Mouse (Mus musculus) thymus, adult 2 months (tissue): ENCODE data around the gene Ap2a1. TPM values are rescaled to one million over a fixed set of nuclear protein-coding genes. Genes with fewer than 3 reads are reported as not detected.
A peak's percentile ranks its signal among the peaks of the same experiment; 100 is the strongest.

Source experiments
- DNase-seq: peaks from one replicate; pipeline ENCODE4 v3.0.0; 2021
- H3K27ac ChIP-seq: fragments of 200-500 bp; 2 replicates; pipeline ENCODE4 v1.5.1; 2012; ENCODE audit warnings: low read length, control low read depth; ENCODE audit not compliant: control insufficient read depth, insufficient read depth
- H3K27me3 ChIP-seq: fragments of 200-500 bp; 2 replicates; pipeline ENCODE4 v1.6.1; 2012; ENCODE audit warnings: mild to moderate bottlenecking, low read length, moderate library complexity, mixed read lengths; ENCODE audit not compliant: control insufficient read depth, insufficient read depth
- H3K36me3 ChIP-seq: fragments of 200-500 bp; 2 replicates; pipeline ENCODE4 v1.6.1; 2012; ENCODE audit warnings: mild to moderate bottlenecking, low read length, moderate library complexity; ENCODE audit not compliant: control insufficient read depth, insufficient read depth
- H3K4me1 ChIP-seq: fragments of 200-500 bp; replicated peaks from 2 replicates; pipeline ENCODE4 v1.6.1; 2012; ENCODE audit warnings: low read length; ENCODE audit not compliant: control insufficient read depth, insufficient read depth
- H3K4me3 ChIP-seq: fragments of 200-500 bp; 2 replicates; pipeline ENCODE4 v1.5.1; 2012; ENCODE audit warnings: mild to moderate bottlenecking, low read length, control low read depth, moderate library complexity; ENCODE audit not compliant: control insufficient read depth, insufficient read depth
- CTCF ChIP-seq: fragments of 200-500 bp; IDR thresholded peaks from 2 replicates; pipeline ENCODE4 v1.5.1; 2012; ENCODE audit warnings: mild to moderate bottlenecking, control low read depth, low read length, moderate library complexity, borderline replicate concordance; ENCODE audit not compliant: control insufficient read depth, poor library complexity, insufficient read depth; ENCODE audit errors: extremely low read depth
- POLR2A ChIP-seq: fragments of 200-500 bp; IDR thresholded peaks from 2 replicates; pipeline ENCODE4 v1.6.1; 2012; ENCODE audit warnings: mild to moderate bottlenecking, low read length, control low read depth, moderate library complexity; ENCODE audit not compliant: control insufficient read depth, poor library complexity, insufficient read depth; ENCODE audit errors: extremely low read depth
- WGBS: fragments of 180-500 bp; shearing (Covaris S2); methylation state at CpG from one replicate; pipeline ENCODE4 v1.1.7; 2018; 5-methylcytosine and 5-hydroxymethylcytosine counted together
- polyA plus RNA-seq: library from polyadenylated mRNA; depleted of rRNA; stranded (reverse); fragments of >200 nt; gene quantifications from 2 replicates; pipeline ENCODE4 v1.2.3, GENCODE M21; 2012

Gene Ap2a1
- polyA plus RNA-seq, 1 experiment, result 133 TPM

GRCm38 (mm10) chr7:44891611-44892010 is 37.7 kb downstream of the Ap2a1 start:
- Histone ChIP-seq H3K36me3 (no peaks in the 10 kb centered on the region), H3K27me3 (no peaks in the 10 kb centered on the region), H3K4me3 (peak overlapping the region; percentile 65), H3K27ac (no peak overlapping the region), H3K4me1 (peaks cover 24% of the 10 kb centered on the region)
- TF ChIP-seq CTCF (no peak), POLR2A (no peak)
- DNase-seq, result no peak
- 33% methylated on average over 6 of the region's 6 CpGs for WGBS

GRCm38 (mm10) chr7:44890737-44891136 is 38.6 kb downstream of the Ap2a1 start:
- no peak overlapping the region for H3K4me3 ChIP-seq

GRCm38 (mm10) chr7:44890180-44890579 is 39.1 kb downstream of the Ap2a1 start:
- H3K4me1 ChIP-seq, result peaks cover 17% of the 10 kb centered on the region
- DNase-seq, result no peak
- H3K27me3 ChIP-seq, result no peaks in the 10 kb centered on the region
- WGBS, result 85% methylated on average over 7 of the region's 7 CpGs
- H3K27ac ChIP-seq, result no peak overlapping the region
- no peak overlapping the region for H3K4me3 ChIP-seq
- no peak for TF ChIP-seq CTCF
- TF ChIP-seq POLR2A, result no peak
- no peaks in the 10 kb centered on the region for H3K36me3 ChIP-seq

More at GRCm38 (mm10) chr7:44890737-44891136, 38.6 kb downstream of the Ap2a1 start:
- no peak overlapping the region for H3K27ac ChIP-seq
- no peak for DNase-seq
- 93% methylated on average over 4 of the region's 4 CpGs for WGBS
- peaks cover 18% of the 10 kb centered on the region for H3K4me1 ChIP-seq
- H3K27me3 ChIP-seq, result no peaks in the 10 kb centered on the region
- TF ChIP-seq CTCF (no peak), POLR2A (no peak)
- no peaks in the 10 kb centered on the region for H3K36me3 ChIP-seq

DNA sequence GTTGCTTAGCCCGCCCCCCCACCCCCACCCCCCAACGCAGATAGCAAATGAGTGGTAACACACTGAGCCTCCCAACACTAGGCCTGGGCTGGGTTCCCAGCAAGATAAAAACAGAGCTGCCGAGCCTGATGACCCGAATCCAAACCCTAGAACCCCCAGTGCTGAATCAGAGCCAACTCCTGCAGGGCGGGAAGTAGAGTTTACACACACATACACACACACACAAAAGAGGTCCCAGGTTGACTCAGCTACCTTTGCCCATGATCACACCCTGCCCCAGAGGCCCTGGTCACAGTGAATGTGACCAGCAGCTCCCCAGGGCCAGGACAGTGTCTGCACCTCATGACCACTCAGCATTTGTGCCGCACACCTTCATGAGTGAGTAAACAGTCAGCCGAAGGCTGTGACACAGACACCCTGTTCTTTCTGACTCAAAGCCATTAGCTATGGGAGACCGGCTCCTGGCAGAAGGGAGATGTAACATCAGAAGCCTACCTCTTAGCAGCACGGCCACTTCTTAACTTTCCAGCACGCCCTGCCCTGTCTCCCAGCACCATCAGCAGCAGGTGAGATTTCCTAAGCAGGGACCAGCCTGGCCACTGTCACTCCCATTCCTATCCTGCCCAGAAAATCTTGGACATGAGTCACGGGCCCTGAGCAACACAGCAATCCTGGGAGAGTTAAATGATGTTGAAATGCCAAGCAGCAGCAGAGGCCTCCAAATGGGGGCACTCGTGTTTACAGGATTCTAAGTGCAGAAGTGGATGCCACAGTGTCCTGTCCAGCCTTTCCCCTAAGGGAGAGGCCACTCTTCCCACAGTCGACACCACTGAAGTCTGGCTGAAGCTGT is 40.8 kb downstream of the Ap2a1 start:
- 95% methylated on average over 13 of the region's 13 CpGs for WGBS
- no peak for DNase-seq

DNA sequence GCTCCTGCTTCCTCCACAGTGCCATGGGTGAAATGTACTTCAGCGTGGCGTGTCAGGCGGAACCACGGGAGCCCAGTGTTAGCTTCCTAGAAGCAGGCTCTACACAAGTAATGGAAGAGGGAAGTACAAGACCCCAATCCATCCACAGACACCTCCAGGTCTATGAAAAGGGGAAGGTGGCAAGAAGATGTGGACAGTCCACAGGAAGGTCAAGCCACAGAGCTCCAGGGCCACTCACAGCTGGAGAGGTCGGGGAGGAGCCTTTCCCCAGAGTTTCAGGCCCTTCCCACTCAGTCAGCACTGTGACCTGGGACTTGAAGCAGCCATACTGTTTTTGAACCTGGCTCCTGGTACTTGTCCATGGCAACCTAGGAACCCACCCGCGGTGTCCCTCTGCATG is 42.3 kb downstream of the Ap2a1 start:
- no peak for DNase-seq
- no peaks in the 10 kb centered on the region for H3K27me3 ChIP-seq
- peaks cover 24% of the 10 kb centered on the region for H3K36me3 ChIP-seq
- WGBS, result 89% methylated on average over 7 of the region's 7 CpGs
- peaks cover 17% of the 10 kb centered on the region for H3K4me1 ChIP-seq
- H3K4me3 ChIP-seq, result no peak overlapping the region
- no peak for TF ChIP-seq CTCF
- no peak for TF ChIP-seq POLR2A
- H3K27ac ChIP-seq, result no peak overlapping the region

More for the DNA sequence above, 40.8 kb downstream of the Ap2a1 start:
- no peaks in the 10 kb centered on the region for H3K27me3 ChIP-seq
- H3K36me3 ChIP-seq, result peaks cover 13% of the 10 kb centered on the region
- no peak overlapping the region for H3K27ac ChIP-seq
- TF ChIP-seq CTCF (no peak), POLR2A (no peak)
- peaks cover 17% of the 10 kb centered on the region for H3K4me1 ChIP-seq
- no peak overlapping the region for H3K4me3 ChIP-seq

GRCm38 (mm10) chr7:44884637-44885036 is 44.7 kb downstream of the Ap2a1 start:
- Histone ChIP-seq H3K36me3 (peaks cover 28% of the 10 kb centered on the region), H3K27me3 (no peaks in the 10 kb centered on the region), H3K4me3 (no peak overlapping the region), H3K27ac (no peak overlapping the region), H3K4me1 (no peaks in the 10 kb centered on the region)
- TF ChIP-seq CTCF (no peak), POLR2A (no peak)
- no peak for DNase-seq
- WGBS, result 96% methylated on average over 5 of the region's 5 CpGs
